Mouse (Mus musculus): ENCODE measurements around the gene Rab3a.

- TF ChIP-seq CTCF (IDR thresholded peaks at IDR 0.05), result no peak
- TF ChIP-seq EP300 (IDR thresholded peaks at IDR 0.05), result no peak
Observed at GRCm38 (mm10) chr8:70758616-70759561, 4.4 kb downstream of the Rab3a start.
